Mouse (Mus musculus): ENCODE measurements at regions not wholly inside any gene's neighbourhood (a gene's known extent, or its start where the extent isn't known, plus 50 kb on each side); places are given as distances from the start of the nearest gene placed in this dataset.

GRCm38 (mm10) chr9:118204456-118204855 is 54.5 kb upstream of the Cmc1 start:
- no peak for DNase-seq (ENCODE audit: low read depth)

GRCm38 (mm10) chr9:118206483-118206882 is 56.5 kb upstream of the Cmc1 start:
- no peak for DNase-seq (ENCODE audit: low read depth)

GRCm38 (mm10) chr9:118219696-118220095 is 69.7 kb upstream of the Cmc1 start:
- DNase-seq (ENCODE audit: low read depth): no peak

GRCm38 (mm10) chr9:118221186-118221585 is 71.2 kb upstream of the Cmc1 start:
- no peak for DNase-seq (ENCODE audit: low read depth)

- no peak for DNase-seq (ENCODE audit: low read depth)
These were observed 77.6 kb upstream of the Cmc1 start for GRCm38 (mm10) chr9:118227401-118228061.

GRCm38 (mm10) chr9:118228691-118229427 is 78.9 kb upstream of the Cmc1 start:
- no peak for DNase-seq (ENCODE audit: low read depth)

GRCm38 (mm10) chr9:118240711-118241110 is 90.7 kb upstream of the Cmc1 start:
- DNase-seq (ENCODE audit: low read depth): no peak

- DNase-seq (ENCODE audit: low read depth): no peak
These were observed 97.0 kb upstream of the Cmc1 start for GRCm38 (mm10) chr9:118246820-118247628.

GRCm38 (mm10) chr9:118253829-118254228 is 103.9 kb upstream of the Cmc1 start:
- peak; percentile 48 for DNase-seq (ENCODE audit: low read depth)

GRCm38 (mm10) chr9:118255200-118255733 is 105.3 kb upstream of the Cmc1 start:
- no peak for DNase-seq (ENCODE audit: low read depth)

- no peak for DNase-seq (ENCODE audit: low read depth)
These were observed 105.8 kb upstream of the Cmc1 start for GRCm38 (mm10) chr9:118255751-118256266.

GRCm38 (mm10) chr9:118266298-118266697 is 116.3 kb upstream of the Cmc1 start:
- no peak for DNase-seq (ENCODE audit: low read depth)

- DNase-seq (ENCODE audit: low read depth): no peak
These were observed 121.7 kb upstream of the Cmc1 start for GRCm38 (mm10) chr9:118271681-118272080.

GRCm38 (mm10) chr9:118272713-118273407 is 122.9 kb upstream of the Cmc1 start:
- DNase-seq (ENCODE audit: low read depth): peak; percentile 38

GRCm38 (mm10) chr9:118285481-118285880 is 135.5 kb upstream of the Cmc1 start:
- peak; percentile 66 for DNase-seq (ENCODE audit: low read depth)

- DNase-seq (ENCODE audit: low read depth): no peak
These were observed 137.6 kb upstream of the Cmc1 start for GRCm38 (mm10) chr9:118287606-118288005.

GRCm38 (mm10) chr9:118292836-118293235 is 142.9 kb upstream of the Cmc1 start:
- no peak for DNase-seq (ENCODE audit: low read depth)

- no peak for DNase-seq (ENCODE audit: low read depth)
These were observed 144.0 kb upstream of the Cmc1 start for GRCm38 (mm10) chr9:118294011-118294410.

GRCm38 (mm10) chr9:118302785-118303384 is 152.9 kb upstream of the Cmc1 start:
- no peak for DNase-seq (ENCODE audit: low read depth)

GRCm38 (mm10) chr9:118318357-118319140 is 159.5 kb upstream of the Eomes start:
- no peak for DNase-seq (ENCODE audit: low read depth)
